Mouse (Mus musculus) liver, embryonic 14.5 days (tissue): ENCODE measurements around the gene Prdm2.

Experiments used
- CTCF ChIP-seq: IDR thresholded peaks from 2 replicates; pipeline ENCODE4 v1.5.1; 2016; ENCODE audit warnings: antibody characterized with exemption, low read depth, control low read depth
- EP300 ChIP-seq: IDR thresholded peaks from 2 replicates; pipeline ENCODE4 v1.6.1; 2016; ENCODE audit warnings: antibody characterized with exemption, low read depth

DNA sequence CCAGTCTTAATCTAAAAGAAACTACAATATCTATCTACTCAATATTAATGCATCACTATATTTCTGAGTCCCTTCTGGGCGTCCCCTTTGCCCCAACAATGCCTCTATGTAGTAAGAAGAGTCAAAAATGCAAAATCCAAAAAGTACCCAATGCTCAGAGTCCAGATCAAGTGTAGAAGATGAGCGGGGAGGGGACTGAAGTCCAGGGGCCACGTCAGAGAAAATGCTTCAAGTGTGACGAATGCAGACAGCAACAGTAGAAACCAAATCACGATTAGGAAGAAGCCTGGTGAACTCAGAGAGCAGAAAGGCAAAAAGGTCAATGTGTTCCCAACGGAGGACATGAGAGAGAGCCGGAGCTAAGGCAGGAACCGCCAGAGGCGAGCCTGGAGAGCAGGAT, 27.3 kb downstream of the Prdm2 start:
- TF ChIP-seq CTCF, result no peak
- TF ChIP-seq EP300, result no peak
